In the genomic region with DNA sequence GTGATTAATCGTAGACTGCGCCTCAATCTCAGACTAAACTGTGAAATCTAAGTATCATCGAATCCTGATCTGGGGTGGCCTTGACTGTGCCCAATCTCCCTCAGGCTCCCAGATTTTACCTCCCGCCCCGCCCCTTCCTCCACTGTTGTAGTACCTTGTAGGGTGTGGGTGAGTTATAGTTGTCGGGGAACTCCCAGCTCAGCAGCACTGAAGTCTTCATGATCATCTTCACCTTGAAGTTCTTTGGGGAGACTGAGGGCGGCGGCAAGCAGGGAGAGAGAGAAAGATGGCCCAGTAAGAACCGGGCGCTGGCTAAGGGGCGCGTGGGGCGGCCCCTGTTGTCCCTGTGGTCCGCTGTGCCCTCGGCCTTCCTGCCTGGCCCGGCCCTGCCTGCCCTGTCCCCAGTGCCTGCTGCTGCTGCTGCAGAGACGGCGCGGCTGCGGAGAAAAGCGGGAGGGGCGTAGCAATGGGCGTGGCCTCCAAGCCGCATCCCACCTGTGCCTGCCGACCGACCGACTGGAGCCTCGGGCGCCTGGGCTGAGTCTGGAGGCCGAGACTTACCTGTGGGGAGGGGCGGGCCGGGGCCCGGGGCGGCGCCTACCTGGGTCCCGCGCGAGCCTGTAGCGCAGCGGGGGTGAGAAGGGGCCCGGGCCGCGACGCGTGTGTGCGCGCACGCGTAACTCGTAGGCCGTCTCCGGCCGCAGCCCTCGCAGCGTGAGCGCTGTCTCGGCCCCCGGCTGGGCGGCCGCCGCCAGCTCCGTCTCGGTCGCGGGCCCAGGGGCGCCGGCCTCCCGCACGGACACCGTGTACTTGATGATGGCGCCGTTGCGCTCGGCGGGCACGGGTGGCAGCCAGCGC, we compare ENCODE assay signal across 8 mouse cellular contexts. TPM values are rescaled to one million over a fixed set of nuclear protein-coding genes. Genes with fewer than 3 reads are reported as not detected.
DNase-seq lines count a peak whose midpoint lies in the region; ATAC-seq and TF ChIP-seq lines count a peak whose summit lies in the region.

No protein-coding gene starts in this region.

- TF ChIP-seq POLR2A in bone marrow, adult 2 months (IDR thresholded peaks at IDR 0.05; ENCODE audit: borderline replicate concordance, control insufficient read depth, low read depth, low read length) = no peak

- TF ChIP-seq CTCF in bone marrow, adult 2 months (IDR thresholded peaks at IDR 0.05; ENCODE audit: control insufficient read depth, insufficient read depth, low read length) = no peak

- H3K4me1 ChIP-seq in bone marrow, adult 2 months (ENCODE audit: control insufficient read depth, insufficient read depth, low read length) = no peaks in the 10 kb centered on the region
- peaks cover 21% of the 10 kb centered on the region for H3K4me1 ChIP-seq in forebrain, embryonic 12.5 days
- H3K4me1 ChIP-seq in intestine, embryonic 16.5 days (ENCODE audit: control insufficient read depth, insufficient read depth, low read length) = peaks cover 8% of the 10 kb centered on the region

- H3K9ac ChIP-seq in forebrain, embryonic 12.5 days = peak overlapping the region; percentile 41
- peak overlapping the region; percentile 70 for H3K9ac ChIP-seq in intestine, embryonic 16.5 days (ENCODE audit: low read depth, low read length)

- H3K27me3 ChIP-seq in forebrain, embryonic 12.5 days = peaks cover 23% of the 10 kb centered on the region
- no peaks in the 10 kb centered on the region for H3K27me3 ChIP-seq in intestine, embryonic 16.5 days (replicated peaks; ENCODE audit: control insufficient read depth, insufficient read depth, low read length)

- peak; percentile 84 for DNase-seq in ES-CJ7 (ENCODE audit: low read depth, low spot score)
- DNase-seq in lung, adult 18-20 months = peak; percentile 81 to 85
- peak; percentile 66 for DNase-seq in ovary, adult 18-20 months (ENCODE audit: low spot score)
- peak; percentile 64 to 73 for DNase-seq in urinary bladder, postnatal 4 days (ENCODE audit: low spot score in 2 of 2)
- no peak for DNase-seq in c-Kit-positive CD71-positive TER-119-positive erythroid progenitor cells, embryonic 14.5 days (ENCODE audit: low spot score)

- WGBS in bone marrow, adult 2 months = 14% methylated on average over 77 of the region's 77 CpGs
- WGBS in forebrain, embryonic 12.5 days = 12% methylated on average over 74 of the region's 77 CpGs
- WGBS in intestine, embryonic 16.5 days = 15% methylated on average over 72 of the region's 77 CpGs

- peak; percentile 66 for ATAC-seq in forebrain, embryonic 12.5 days (ENCODE audit: low FRiP score)
- peak; percentile 92 for ATAC-seq in intestine, embryonic 16.5 days

- H3K4me2 ChIP-seq in forebrain, embryonic 12.5 days = peak overlapping the region; percentile 66
- H3K4me2 ChIP-seq in intestine, embryonic 16.5 days (ENCODE audit: low read depth, low read length) = peak overlapping the region; percentile 95

- H3K4me3 ChIP-seq in bone marrow, adult 2 months (replicated peaks; ENCODE audit: control insufficient read depth, low read depth, low read length) = peak overlapping the region; percentile 50
- peak overlapping the region; percentile 42 for H3K4me3 ChIP-seq in forebrain, embryonic 12.5 days (replicated peaks)
- peak overlapping the region; percentile 57 for H3K4me3 ChIP-seq in intestine, embryonic 16.5 days (ENCODE audit: low read length)

- H3K36me3 ChIP-seq in forebrain, embryonic 12.5 days (replicated peaks) = peaks cover 97% of the 10 kb centered on the region
- peaks cover 8% of the 10 kb centered on the region for H3K36me3 ChIP-seq in intestine, embryonic 16.5 days (ENCODE audit: control insufficient read depth, insufficient read depth, low read length)

- H3K27ac ChIP-seq in bone marrow, adult 2 months (ENCODE audit: control insufficient read depth, insufficient read depth, low read depth, low read length, poor library complexity) = no peak overlapping the region; the same call in 1 of the 2 replicates
- H3K27ac ChIP-seq in forebrain, embryonic 12.5 days = peak overlapping the region; percentile 81
- H3K27ac ChIP-seq in intestine, embryonic 16.5 days (ENCODE audit: low read length) = no peak overlapping the region; the same call in 1 of the 2 replicates

- H3K9me3 ChIP-seq in forebrain, embryonic 12.5 days = no peaks in the 10 kb centered on the region
- H3K9me3 ChIP-seq in intestine, embryonic 16.5 days (ENCODE audit: control insufficient read depth, low read length) = no peaks in the 10 kb centered on the region

RNA-seq across cellular contexts. Expression of a gene that starts 51.3 kb away (rescaled TPM):
- polyA plus RNA-seq in bone marrow, adult 2 months (2011; ENCODE audit: insufficient read depth, insufficient read length, low replicate concordance, missing spikeins) = 23.2 and 54.0 TPM in 2 replicates
- polyA plus RNA-seq in forebrain, embryonic 12.5 days (2016; fragmentation: Nextera tagmentation; extraction: Ambion mirVana) = 330 and 331 TPM in 2 replicates
- polyA plus RNA-seq in intestine, embryonic 16.5 days (2015; fragmentation: Nextera tagmentation; extraction: Ambion mirVana) = 34.4 and 37.3 TPM in 2 replicates
